Mouse (Mus musculus) forebrain, embryonic 10.5 days (tissue): ENCODE data around the gene Vmn1r25. TPM values are rescaled to one million over a fixed set of nuclear protein-coding genes. Genes with fewer than 3 reads are reported as not detected.
"Not testable (repeated sequence)": the region's sequence is repeated elsewhere in the genome, so short reads cannot be mapped to it uniquely, and the experiment has no call there.

Experiments used
- DNase-seq: peaks from one replicate; pipeline ENCODE4 v3.0.0-alpha.2; 2017; ENCODE audit warnings: low spot score; ENCODE audit errors: extremely low spot score
- H3K27ac ChIP-seq: fragments of 300-500 bp; sonication (generic); 2 replicates; pipeline ENCODE4 v1.5.1; 2016; ENCODE audit warnings: mild to moderate bottlenecking
- H3K27me3 ChIP-seq: fragments of 300-500 bp; sonication (generic); 2 replicates; pipeline ENCODE4 v1.6.1; 2016; ENCODE audit warnings: mild to moderate bottlenecking; ENCODE audit not compliant: poor library complexity, severe bottlenecking
- H3K36me3 ChIP-seq: fragments of 300-500 bp; sonication (generic); replicated peaks from 2 replicates; pipeline ENCODE4 v1.6.1; 2016; ENCODE audit warnings: mild to moderate bottlenecking, moderate library complexity
- H3K4me1 ChIP-seq: fragments of 300-500 bp; sonication (generic); 2 replicates; pipeline ENCODE4 v1.6.1; 2016
- H3K4me3 ChIP-seq: fragments of 300-500 bp; sonication (generic); 2 replicates; pipeline ENCODE4 v1.5.1; 2016; ENCODE audit warnings: mild to moderate bottlenecking, moderate library complexity
- H3K9me3 ChIP-seq: fragments of 300-500 bp; sonication (generic); 2 replicates; pipeline ENCODE4 v1.6.1; 2016; ENCODE audit warnings: mild to moderate bottlenecking, moderate library complexity
- WGBS: fragments of 180-500 bp; shearing (Covaris S2); methylation state at CpG from one replicate; pipeline ENCODE4 v1.1.7; 2016; 5-methylcytosine and 5-hydroxymethylcytosine counted together
- polyA plus RNA-seq: library from polyadenylated mRNA; unstranded; fragments of >200 nt; fragmentation: Nextera tagmentation; extraction: Ambion mirVana; gene quantifications from 2 replicates; pipeline ENCODE4 v1.2.1, GENCODE M21; 2016

Vmn1r25 gene
- not detected in 2 replicates for polyA plus RNA-seq

DNA sequence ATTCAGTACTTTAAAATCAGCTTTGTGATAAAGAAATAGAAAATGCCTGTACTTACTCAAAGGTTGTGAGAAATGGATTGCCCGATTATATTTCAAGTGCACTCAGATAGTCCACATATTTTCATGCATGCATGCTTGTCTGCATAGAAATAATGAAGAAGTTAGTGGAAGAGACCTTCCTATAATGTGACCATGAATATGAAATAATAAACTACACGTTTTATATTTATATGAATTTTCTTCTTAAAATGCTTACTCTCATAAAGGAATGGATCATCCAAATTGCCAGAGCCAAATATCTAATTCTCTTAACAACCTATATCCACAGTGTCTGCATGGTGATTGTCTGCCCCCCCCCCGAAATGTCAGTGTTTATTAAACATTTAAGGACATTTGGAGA lies at the start of gene Vmn1r25:
Gene Vmn1r25 (minus strand): TSS at position 101 of the 400 bp plus-strand sequence.
- no peak within 1 kb of the TSS for H3K4me3 ChIP-seq
- DNase-seq = no peak
- no peaks in the 10 kb centered on the region for H3K9me3 ChIP-seq
- no peak within 1 kb of the TSS for H3K27ac ChIP-seq
- H3K27me3 ChIP-seq = no peaks in the 10 kb centered on the region
- no peaks in the 10 kb centered on the region for H3K36me3 ChIP-seq
- no peaks in the 10 kb centered on the region for H3K4me1 ChIP-seq
- 79% methylated on average over 3 of the region's 3 CpGs for WGBS

DNA sequence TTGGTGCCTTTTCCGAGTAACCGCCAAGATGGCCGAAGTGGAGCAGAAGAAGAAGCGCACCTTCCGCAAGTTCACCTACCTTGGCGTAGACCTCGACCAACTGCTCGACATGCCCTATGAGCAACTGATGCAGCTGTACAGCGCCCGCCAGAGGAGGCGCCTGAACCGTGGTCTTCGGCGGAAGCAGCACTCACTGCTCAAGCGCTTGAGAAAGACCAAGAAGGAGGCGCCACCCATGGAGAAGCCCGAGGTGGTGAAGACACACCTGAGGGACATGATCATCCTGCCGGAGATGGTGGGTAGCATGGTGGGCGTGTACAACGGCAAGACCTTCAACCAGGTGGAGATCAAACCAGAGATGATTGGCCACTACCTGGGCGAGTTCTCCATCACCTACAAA lies 36.9 kb upstream of the Vmn1r25 start:
- not testable (repeated sequence) for H3K4me3 ChIP-seq, H3K36me3 ChIP-seq, H3K9me3 ChIP-seq, DNase-seq, H3K4me1 ChIP-seq, H3K27ac ChIP-seq, H3K27me3 ChIP-seq
- 93% methylated on average over 21 of the region's 21 CpGs for WGBS

DNA sequence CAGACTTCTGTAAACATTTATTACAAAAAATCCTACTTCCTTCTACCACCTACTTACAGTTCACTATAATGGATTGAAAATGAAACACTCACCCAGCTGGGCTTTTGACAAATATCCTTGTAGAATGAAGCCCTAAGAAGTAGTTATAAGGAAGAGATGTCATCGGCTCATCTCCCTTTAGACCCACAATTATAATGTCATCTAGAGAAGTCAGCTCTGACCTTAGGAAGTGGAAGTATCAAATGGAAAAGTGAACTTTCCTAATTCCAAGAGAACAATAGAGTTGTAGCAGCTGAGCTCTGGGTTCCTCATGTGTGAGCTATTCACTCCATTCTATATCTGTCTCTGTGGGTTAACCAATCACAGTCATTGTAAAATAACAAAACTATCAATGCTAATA lies 34.4 kb upstream of the Vmn1r25 start, which contains the start of gene Vmn1r26:
Gene Vmn1r26 (minus strand): TSS at position 101 of the 400 bp plus-strand sequence.
- H3K4me3 ChIP-seq = no peak within 1 kb of the TSS
- no peaks in the 10 kb centered on the region for H3K36me3 ChIP-seq
- no peaks in the 10 kb centered on the region for H3K27me3 ChIP-seq
- no peaks in the 10 kb centered on the region for H3K9me3 ChIP-seq
- no peak within 1 kb of the TSS for H3K27ac ChIP-seq
- no peaks in the 10 kb centered on the region for H3K4me1 ChIP-seq
- no peak for DNase-seq
- 93% methylated on average over 1 of the region's 1 CpGs for whole genome bisulfite sequencing

DNA sequence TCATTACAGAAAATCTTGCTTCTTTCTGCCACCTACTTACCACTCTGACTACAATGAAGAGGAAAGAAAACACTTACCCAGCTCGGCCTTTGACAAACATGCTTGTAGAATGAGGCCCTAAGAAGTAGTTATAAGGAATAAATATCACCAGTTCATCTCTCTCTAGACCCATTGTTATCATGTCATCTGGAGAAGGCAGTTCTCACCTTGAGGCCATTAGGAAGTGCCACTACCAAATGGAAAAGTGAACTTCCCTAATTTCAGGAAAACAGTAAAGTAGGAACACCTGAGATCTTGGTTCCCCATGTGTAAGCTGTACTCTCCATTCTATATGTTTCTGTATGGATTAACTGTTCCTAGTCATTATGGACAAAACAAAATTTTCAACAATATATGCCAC lies 19.2 kb downstream of the Vmn1r25 start, which contains the start of gene Vmn1r24:
Gene Vmn1r24 (minus strand): TSS at position 101 of the 400 bp plus-strand sequence.
- not testable (repeated sequence) for H3K9me3 ChIP-seq, H3K4me3 ChIP-seq, DNase-seq, H3K27ac ChIP-seq, H3K27me3 ChIP-seq, H3K4me1 ChIP-seq, H3K36me3 ChIP-seq
- 90% methylated on average over 1 of the region's 1 CpGs for WGBS

Other genes starting within 250 kb of the Vmn1r25 start
- 59.8 and 60.7 TPM in 2 replicates for gene Vopp1, start 155.7 kb downstream of the Vmn1r25 start, polyA plus RNA-seq
- not detected in 2 replicates for gene Vmn1r21, start 130.5 kb downstream of the Vmn1r25 start, polyA plus RNA-seq
- not detected in 2 replicates for gene Vmn1r22, start 72.8 kb downstream of the Vmn1r25 start, polyA plus RNA-seq
- not detected in 2 replicates for gene Vmn1r23, start 54.0 kb downstream of the Vmn1r25 start, polyA plus RNA-seq
- not detected in 2 replicates for gene Vmn1r24, start 19.3 kb downstream of the Vmn1r25 start, polyA plus RNA-seq
- gene Vmn1r26, start 34.3 kb upstream of the Vmn1r25 start, polyA plus RNA-seq = not detected in 2 replicates
- not detected in 2 replicates for gene Vmn1r27, start 238.0 kb upstream of the Vmn1r25 start, polyA plus RNA-seq